Mouse (Mus musculus) midbrain, embryonic 15.5 days (tissue): Measurements from ENCODE around the gene Psmd5. TPM values are rescaled to one million over a fixed set of nuclear protein-coding genes. Genes with fewer than 3 reads are reported as not detected.

ENCODE experiments used
- ATAC-seq: fragments of 200-750 bp; cut with Nextera tagmentation; replicated peaks from 2 replicates; pipeline ENCODE4 v1.8.0; 2017; ENCODE audit warnings: moderate TSS enrichment
- H3K27ac ChIP-seq: fragments of 300-500 bp; sonication (generic); 2 replicates; pipeline ENCODE4 v1.5.1; 2015; ENCODE audit warnings: mild to moderate bottlenecking, inconsistent platforms
- H3K27me3 ChIP-seq: fragments of 300-500 bp; sonication (generic); replicated peaks from 2 replicates; pipeline ENCODE4 v1.6.1; 2015; ENCODE audit warnings: inconsistent platforms
- H3K36me3 ChIP-seq: fragments of 300-500 bp; sonication (generic); replicated peaks from 2 replicates; pipeline ENCODE4 v1.6.1; 2015; ENCODE audit warnings: inconsistent platforms
- H3K4me1 ChIP-seq: fragments of 300-500 bp; sonication (generic); 2 replicates; pipeline ENCODE4 v1.6.1; 2015; ENCODE audit warnings: inconsistent platforms
- H3K4me2 ChIP-seq: fragments of 300-500 bp; sonication (generic); 2 replicates; pipeline ENCODE4 v1.6.1; 2015; ENCODE audit warnings: inconsistent platforms, mild to moderate bottlenecking, moderate library complexity
- H3K4me3 ChIP-seq: fragments of 300-500 bp; sonication (generic); 2 replicates; pipeline ENCODE4 v1.5.1; 2015; ENCODE audit warnings: mild to moderate bottlenecking, inconsistent platforms
- H3K9ac ChIP-seq: fragments of 300-500 bp; sonication (generic); 2 replicates; pipeline ENCODE4 v1.6.1; 2015; ENCODE audit warnings: mild to moderate bottlenecking, inconsistent platforms
- H3K9me3 ChIP-seq: fragments of 300-500 bp; sonication (generic); 2 replicates; pipeline ENCODE4 v1.6.1; 2016; ENCODE audit warnings: inconsistent platforms
- WGBS: fragments of 180-500 bp; shearing (Covaris S2); methylation state at CpG from one replicate; pipeline ENCODE4 v1.1.7; 2015; ENCODE audit warnings: mixed read lengths; 5-methylcytosine and 5-hydroxymethylcytosine counted together
- polyA plus RNA-seq: library from polyadenylated mRNA; unstranded; fragments of >200 nt; fragmentation: Nextera tagmentation; extraction: Ambion mirVana; gene quantifications from 2 replicates; pipeline ENCODE4 v1.2.1, GENCODE M21; 2015

Gene Psmd5
- 101 and 102 TPM in 2 replicates for polyA plus RNA-seq

DNA sequence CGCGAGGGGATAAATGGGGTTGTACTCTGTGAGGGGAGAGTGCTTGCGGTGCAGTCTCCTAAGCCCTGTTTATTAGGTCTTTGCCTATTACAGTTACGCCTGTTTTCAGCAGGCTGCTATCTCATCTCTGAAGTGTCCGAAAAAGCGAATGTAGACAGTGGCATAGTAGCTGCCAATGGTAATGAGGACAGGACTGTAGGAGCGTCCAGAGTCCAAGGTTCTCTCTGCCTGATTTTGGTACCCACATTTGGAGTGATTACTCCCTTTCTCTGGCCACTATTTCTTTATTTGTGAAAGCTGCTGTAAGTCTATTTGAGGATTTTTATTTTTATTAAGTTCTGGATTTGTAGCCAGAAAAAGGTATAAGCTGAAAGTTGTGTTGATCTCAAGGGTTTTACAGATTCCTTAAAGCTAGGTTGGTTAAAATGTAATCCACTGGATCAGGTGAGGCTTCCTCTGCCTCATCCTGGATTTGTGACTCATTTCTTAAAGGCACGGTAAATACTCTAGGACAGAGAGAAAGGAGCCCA lies at the start of gene Psmd5:
TSS of gene Psmd5 (minus strand) at position 153 of the 530 bp plus-strand sequence.
- H3K4me2 ChIP-seq, result peak within 1 kb of the TSS; percentile 17; the same call in 1 of the 2 replicates
- WGBS, result 16% methylated on average over 8 of the region's 8 CpGs
- no peak for ATAC-seq
- no peak within 1 kb of the TSS for H3K27ac ChIP-seq
- peaks cover 7% of the 10 kb centered on the region for H3K4me1 ChIP-seq
- peak within 1 kb of the TSS; percentile 28; the same call in 1 of the 2 replicates for H3K9ac ChIP-seq
- H3K9me3 ChIP-seq, result no peaks in the 10 kb centered on the region
- H3K27me3 ChIP-seq, result peaks cover 20% of the 10 kb centered on the region
- no peaks in the 10 kb centered on the region for H3K36me3 ChIP-seq
- no peak within 1 kb of the TSS for H3K4me3 ChIP-seq

GRCm38 (mm10) chr2:34922729-34923128 lies 48.0 kb upstream of the Psmd5 start:
- no peak for ATAC-seq
- H3K4me2 ChIP-seq, result no peak overlapping the region
- no peak overlapping the region for H3K27ac ChIP-seq
- H3K4me3 ChIP-seq, result no peak overlapping the region
- no peaks in the 10 kb centered on the region for H3K9me3 ChIP-seq
- H3K9ac ChIP-seq, result no peak overlapping the region
- H3K36me3 ChIP-seq, result no peaks in the 10 kb centered on the region
- no peaks in the 10 kb centered on the region for H3K27me3 ChIP-seq
- WGBS, result 17% methylated on average over 2 of the region's 2 CpGs
- H3K4me1 ChIP-seq, result no peaks in the 10 kb centered on the region

DNA sequence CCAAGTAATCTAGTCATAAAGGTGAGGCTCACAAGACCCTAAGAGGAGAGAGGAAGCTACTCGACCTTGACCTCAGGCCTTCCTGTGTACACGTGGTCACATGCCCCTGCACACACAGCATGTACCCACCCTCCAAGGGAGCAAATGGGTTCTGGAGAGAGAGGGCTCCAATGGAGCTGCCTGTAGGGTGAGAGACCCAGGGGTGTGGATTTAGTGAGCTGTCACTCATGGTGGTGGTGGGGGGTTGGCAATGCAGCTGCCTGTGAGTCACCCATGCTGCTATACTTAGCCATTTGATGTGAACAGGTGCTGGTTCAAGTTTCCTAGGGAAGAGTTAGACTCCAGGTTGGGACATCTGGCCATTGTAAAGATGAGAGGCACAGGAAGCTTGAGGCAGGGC lies 45.4 kb upstream of the Psmd5 start:
- Histone ChIP-seq H3K4me2 (no peak overlapping the region), H3K4me3 (no peak overlapping the region), H3K9me3 (no peaks in the 10 kb centered on the region), H3K36me3 (no peaks in the 10 kb centered on the region), H3K27me3 (peaks cover 1% of the 10 kb centered on the region), H3K27ac (no peak overlapping the region), H3K9ac (no peak overlapping the region), H3K4me1 (no peaks in the 10 kb centered on the region)
- no peak for ATAC-seq
- 57% methylated on average over 2 of the region's 2 CpGs for WGBS

DNA sequence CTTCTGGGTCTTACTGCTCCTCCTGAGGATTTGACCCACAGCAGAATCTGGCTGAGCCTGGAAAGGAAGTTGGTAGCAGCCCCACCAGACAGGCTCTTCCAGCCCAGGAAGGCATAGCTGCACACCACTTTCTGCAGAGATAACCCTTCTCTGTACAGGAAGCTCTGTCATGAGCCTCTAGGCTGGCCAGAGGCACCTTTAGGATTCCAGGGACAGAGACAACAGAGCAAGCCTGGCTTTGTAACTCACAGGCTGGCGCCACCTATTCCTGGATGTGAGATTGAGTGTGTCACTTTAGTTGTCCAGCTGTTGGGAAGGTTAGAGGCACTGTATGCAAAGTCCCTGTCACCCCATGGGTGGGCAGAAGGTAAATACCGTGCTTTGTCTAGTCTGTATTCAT lies 40.3 kb upstream of the Psmd5 start:
- 50% methylated on average over 2 of the region's 2 CpGs for WGBS
- ATAC-seq, result no peak
- Histone ChIP-seq H3K4me1 (peaks cover 21% of the 10 kb centered on the region), H3K9ac (no peak overlapping the region), H3K4me2 (no peak overlapping the region), H3K4me3 (no peak overlapping the region), H3K27me3 (peaks cover 13% of the 10 kb centered on the region), H3K9me3 (no peaks in the 10 kb centered on the region), H3K36me3 (no peaks in the 10 kb centered on the region), H3K27ac (no peak overlapping the region)

DNA sequence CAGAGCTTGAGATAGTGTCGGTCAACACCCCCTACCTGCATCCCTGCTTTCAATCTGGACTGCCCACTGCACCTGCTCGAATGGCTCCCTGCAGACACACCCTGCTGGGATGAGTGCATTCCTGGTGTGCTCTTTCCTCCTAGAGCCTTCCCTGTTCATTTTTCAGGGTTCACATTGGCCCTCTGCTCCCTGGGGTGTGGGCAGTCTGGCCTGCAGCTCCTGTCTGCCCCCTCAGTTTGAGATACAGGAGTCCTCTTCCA lies 40.0 kb upstream of the Psmd5 start:
- H3K27me3 ChIP-seq, result peaks cover 13% of the 10 kb centered on the region
- no peak for ATAC-seq
- no peak overlapping the region for H3K9ac ChIP-seq
- no peaks in the 10 kb centered on the region for H3K9me3 ChIP-seq
- 17% methylated on average over 2 of the region's 2 CpGs for WGBS
- H3K27ac ChIP-seq, result no peak overlapping the region
- H3K4me3 ChIP-seq, result 0 out of 2 replicates have a peak overlapping the region, but pooled peaks have one; percentile 43
- no peaks in the 10 kb centered on the region for H3K36me3 ChIP-seq
- H3K4me1 ChIP-seq, result peaks cover 21% of the 10 kb centered on the region
- peak overlapping the region; percentile 93 for H3K4me2 ChIP-seq

DNA sequence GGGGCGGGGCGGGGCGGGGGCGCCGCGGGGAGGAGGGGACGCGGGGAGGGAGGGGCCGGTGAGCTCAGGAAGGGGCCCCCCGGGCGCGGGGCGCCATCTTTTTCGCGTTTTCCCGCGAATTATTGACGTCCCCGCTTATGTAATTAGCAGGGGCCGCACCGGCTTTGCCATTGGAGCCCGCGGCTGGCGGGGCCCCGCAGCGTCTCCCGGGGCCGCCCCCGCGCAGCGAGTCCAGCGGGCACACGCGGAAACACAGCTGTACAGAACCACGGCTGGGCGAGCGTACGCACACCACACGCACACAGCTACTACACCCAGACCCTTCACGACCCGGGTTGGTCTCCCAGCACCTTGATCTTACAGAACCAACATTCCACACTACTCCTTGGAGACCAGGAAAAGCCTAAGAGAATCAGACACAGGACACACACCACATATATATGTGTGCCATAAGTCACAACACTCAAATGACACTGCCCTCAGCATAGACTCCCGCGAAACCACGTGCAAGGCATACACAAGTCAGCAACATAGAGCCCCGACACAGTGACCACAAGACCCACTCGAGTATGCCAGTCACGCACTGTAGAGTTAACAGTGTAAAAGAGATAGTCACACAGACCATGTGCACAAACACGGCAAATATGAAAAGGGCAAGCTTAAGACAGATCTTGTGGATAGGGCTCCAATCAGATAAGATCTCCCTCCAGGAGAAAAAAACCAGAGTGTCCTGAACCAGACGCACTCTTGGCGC lies 39.5 kb upstream of the Psmd5 start:
- peaks cover 21% of the 10 kb centered on the region for H3K4me1 ChIP-seq
- WGBS, result 2% methylated on average over 43 of the region's 50 CpGs

DNA sequence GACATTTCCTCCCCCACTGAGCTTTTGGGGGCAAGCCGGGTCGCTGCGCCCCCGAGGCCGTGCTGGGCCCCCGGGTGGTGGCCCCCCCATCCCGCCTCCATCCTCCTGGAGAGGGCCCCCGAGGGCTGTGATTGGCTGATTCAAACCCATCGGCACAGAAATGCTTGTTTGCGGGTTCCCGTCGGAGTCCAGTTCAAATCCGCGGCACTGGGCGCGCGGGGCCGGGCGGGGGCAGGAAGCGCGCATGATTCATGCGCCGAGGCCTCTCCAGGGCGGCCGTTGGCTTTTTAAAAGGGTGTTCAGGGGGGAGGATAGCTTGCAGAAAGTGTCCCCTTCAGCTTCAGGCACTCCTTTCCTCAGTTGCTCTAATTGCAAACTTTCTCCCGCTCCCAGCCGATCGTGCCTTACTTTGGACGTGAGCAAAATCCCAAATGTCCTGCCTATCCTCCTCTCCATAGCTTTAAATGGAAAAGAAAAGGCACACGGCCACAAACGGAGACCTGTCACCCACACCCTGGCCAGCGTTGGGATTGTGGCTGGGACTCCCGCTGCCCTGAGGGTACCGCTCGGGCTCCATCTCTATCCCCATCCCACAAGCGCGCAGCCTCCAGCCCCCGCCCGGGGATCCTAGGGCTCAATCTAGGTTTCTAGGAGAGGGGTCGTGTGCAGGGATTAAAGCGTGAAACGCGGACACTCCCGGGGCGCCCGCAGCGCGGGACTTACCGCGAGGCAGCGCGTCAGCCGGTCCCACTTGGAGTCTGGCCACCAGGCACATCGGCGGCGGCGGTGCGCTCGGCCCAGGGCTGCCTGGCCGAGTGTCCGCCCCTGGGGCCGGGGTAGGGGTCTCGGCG lies 38.7 kb upstream of the Psmd5 start, which contains the start of gene Phf19:
TSS of gene Phf19 (minus strand) at position 809 of the 851 bp plus-strand sequence.
- ATAC-seq, result peak; percentile 51
- under 1% methylated on average over 63 of the region's 64 CpGs for WGBS

More for the DNA sequence above, 39.5 kb upstream of the Psmd5 start:
- ATAC-seq, result peak; percentile 71
- no peaks in the 10 kb centered on the region for H3K36me3 ChIP-seq
- H3K27ac ChIP-seq, result no peak overlapping the region
- no peaks in the 10 kb centered on the region for H3K9me3 ChIP-seq
- H3K27me3 ChIP-seq, result peaks cover 13% of the 10 kb centered on the region
- peak overlapping the region; percentile 93 for H3K4me2 ChIP-seq
- H3K9ac ChIP-seq, result peak overlapping the region; percentile 33; the same call in 1 of the 2 replicates
- peak overlapping the region; percentile 43 for H3K4me3 ChIP-seq

DNA sequence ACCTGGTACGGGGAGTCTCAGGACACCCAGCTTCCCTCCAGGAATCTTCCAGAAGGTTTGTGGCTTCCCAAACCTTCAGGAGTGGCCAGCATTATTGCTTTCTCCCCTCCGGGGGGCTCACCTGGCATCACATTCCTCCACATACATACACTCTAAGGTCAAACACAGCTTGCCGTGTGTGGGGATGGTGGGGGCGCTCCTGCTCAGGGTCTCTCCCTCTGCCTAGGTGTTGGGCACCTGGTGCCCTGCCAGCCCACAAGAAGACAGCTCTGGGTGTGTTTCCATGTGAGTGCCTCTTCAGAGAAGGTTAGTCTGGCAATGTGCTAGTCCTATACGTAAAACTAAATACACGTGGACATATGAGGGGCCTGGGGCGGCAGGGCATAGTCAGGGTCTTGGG lies 37.8 kb upstream of the Psmd5 start:
- Histone ChIP-seq H3K4me1 (peaks cover 21% of the 10 kb centered on the region), H3K36me3 (no peaks in the 10 kb centered on the region), H3K4me3 (0 out of 2 replicates have a peak overlapping the region, but pooled peaks have one; percentile 43), H3K27me3 (peaks cover 13% of the 10 kb centered on the region), H3K27ac (no peak overlapping the region), H3K4me2 (peak overlapping the region; percentile 93; the same call in 1 of the 2 replicates), H3K9me3 (no peaks in the 10 kb centered on the region), H3K9ac (no peak overlapping the region)
- WGBS, result 47% methylated on average over 7 of the region's 7 CpGs
- no peak for ATAC-seq

More for the DNA sequence above, 38.7 kb upstream of the Psmd5 start, which contains the start of gene Phf19:
- peak within 1 kb of the TSS; percentile 43 for H3K4me3 ChIP-seq
- no peaks in the 10 kb centered on the region for H3K36me3 ChIP-seq
- H3K27ac ChIP-seq, result no peak within 1 kb of the TSS
- peak within 1 kb of the TSS; percentile 93 for H3K4me2 ChIP-seq
- H3K9ac ChIP-seq, result peak within 1 kb of the TSS; percentile 33
- H3K9me3 ChIP-seq, result no peaks in the 10 kb centered on the region
- peaks cover 13% of the 10 kb centered on the region for H3K27me3 ChIP-seq
- peaks cover 21% of the 10 kb centered on the region for H3K4me1 ChIP-seq

DNA sequence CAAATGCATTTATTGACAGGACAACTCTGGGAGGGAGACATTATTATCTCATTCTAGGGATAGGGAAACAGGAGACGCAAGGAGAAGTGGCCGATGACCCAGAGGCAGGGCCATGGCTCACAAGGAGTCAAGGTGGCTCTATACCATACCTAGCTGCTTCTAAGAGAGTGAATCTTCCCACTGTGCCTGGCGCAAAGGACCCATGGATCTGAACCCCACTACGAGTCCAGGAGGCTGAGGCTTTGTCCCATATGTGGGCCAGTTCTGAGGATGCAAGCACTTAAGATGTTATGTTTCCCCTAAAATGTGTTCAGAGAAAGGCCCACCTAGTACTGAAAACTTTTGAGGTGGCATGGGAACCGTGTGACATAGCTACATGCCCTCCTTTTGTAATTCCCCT lies 37.1 kb upstream of the Psmd5 start:
- Histone ChIP-seq H3K36me3 (no peaks in the 10 kb centered on the region), H3K9me3 (no peaks in the 10 kb centered on the region), H3K4me1 (peaks cover 21% of the 10 kb centered on the region), H3K27me3 (peaks cover 13% of the 10 kb centered on the region), H3K27ac (no peak overlapping the region), H3K4me2 (no peak overlapping the region), H3K9ac (no peak overlapping the region), H3K4me3 (no peak overlapping the region)
- WGBS, result 85% methylated on average over 5 of the region's 5 CpGs
- no peak for ATAC-seq

- H3K4me1 ChIP-seq, result peaks cover 20% of the 10 kb centered on the region
- WGBS, result 94% methylated on average over 4 of the region's 4 CpGs
- ATAC-seq, result no peak
These were observed 35.0 kb upstream of the Psmd5 start for GRCm38 (mm10) chr2:34909719-34910118.

GRCm38 (mm10) chr2:34906861-34907604 lies 32.3 kb upstream of the Psmd5 start:
- Histone ChIP-seq H3K36me3 (no peaks in the 10 kb centered on the region), H3K4me1 (peaks cover 12% of the 10 kb centered on the region)
- ATAC-seq, result no peak

More at GRCm38 (mm10) chr2:34909719-34910118, 35.0 kb upstream of the Psmd5 start:
- Histone ChIP-seq H3K27me3 (peaks cover 7% of the 10 kb centered on the region), H3K4me3 (no peak overlapping the region), H3K9ac (no peak overlapping the region), H3K4me2 (no peak overlapping the region), H3K27ac (no peak overlapping the region), H3K36me3 (no peaks in the 10 kb centered on the region), H3K9me3 (no peaks in the 10 kb centered on the region)

More at GRCm38 (mm10) chr2:34906861-34907604, 32.3 kb upstream of the Psmd5 start:
- no peak overlapping the region for H3K27ac ChIP-seq
- no peak overlapping the region for H3K4me2 ChIP-seq
- H3K9me3 ChIP-seq, result no peaks in the 10 kb centered on the region
- no peaks in the 10 kb centered on the region for H3K27me3 ChIP-seq
- H3K4me3 ChIP-seq, result no peak overlapping the region
- H3K9ac ChIP-seq, result no peak overlapping the region
- WGBS, result 51% methylated on average over 12 of the region's 12 CpGs
